Mouse (Mus musculus): ENCODE data around the gene Gpr87. TPM values are rescaled to one million over a fixed set of nuclear protein-coding genes. Genes with fewer than 3 reads are reported as not detected.

Gene Gpr87
- polyA plus RNA-seq, 1 experiment from 2014 or later: not detected

DNA sequence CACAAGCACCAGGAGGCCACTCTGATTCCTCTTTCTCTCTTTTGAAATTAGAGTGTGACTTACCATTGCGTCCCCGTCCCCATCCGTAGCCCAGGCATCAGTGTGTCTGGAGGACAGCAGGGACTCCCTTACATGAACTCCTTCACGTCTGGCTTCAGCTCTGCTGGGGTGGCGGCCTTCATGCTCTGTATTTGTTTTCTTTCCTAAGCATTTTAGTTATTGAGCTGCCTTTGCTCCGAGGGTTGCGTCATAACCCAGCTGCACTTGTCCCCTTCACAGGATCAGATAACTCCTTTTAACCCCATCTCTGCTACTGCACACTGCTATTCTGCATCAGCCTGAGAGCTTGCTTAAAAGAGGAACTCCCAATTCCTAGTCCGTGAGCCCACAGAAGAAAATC, 64.5 kb downstream of the Gpr87 start:
- peaks cover 5 to 20% of the 10 kb centered on the region in 2 experiments; a peak in 3 of 4 replicates for H3K4me1 ChIP-seq (ENCODE audit: control insufficient read depth in 2 of 2, insufficient read depth in 2 of 2, low read length in 2 of 2)
- H3K4me3 ChIP-seq (ENCODE audit: control insufficient read depth in 1 of 2, insufficient read depth in 1 of 2, low read depth in 1 of 2, low read length in 2 of 2): no peak overlapping the region
- no peaks in the 10 kb centered on the region for H3K36me3 ChIP-seq (ENCODE audit: control insufficient read depth, insufficient read depth, low read length)
- no peaks in the 10 kb centered on the region for H3K9me3 ChIP-seq (ENCODE audit: control insufficient read depth, low read length)
- WGBS: 64% methylated on average over 8 of the region's 8 CpGs
- H3K27ac ChIP-seq (replicated peaks in 1 of 2; ENCODE audit: control insufficient read depth in 1 of 2, insufficient read depth in 1 of 2, low read depth in 2 of 2, low read length in 2 of 2): no peak overlapping the region
- H3K9ac ChIP-seq (ENCODE audit: low read length): no peak overlapping the region
- no peaks in the 10 kb centered on the region for H3K27me3 ChIP-seq (ENCODE audit: control insufficient read depth, insufficient read depth, low read length)
- no peak overlapping the region for H3K4me2 ChIP-seq (ENCODE audit: low read length)
- no peak for ATAC-seq (ENCODE audit: insufficient number of reproducible peaks, insufficient read depth, low FRiP score, low read depth)

DNA sequence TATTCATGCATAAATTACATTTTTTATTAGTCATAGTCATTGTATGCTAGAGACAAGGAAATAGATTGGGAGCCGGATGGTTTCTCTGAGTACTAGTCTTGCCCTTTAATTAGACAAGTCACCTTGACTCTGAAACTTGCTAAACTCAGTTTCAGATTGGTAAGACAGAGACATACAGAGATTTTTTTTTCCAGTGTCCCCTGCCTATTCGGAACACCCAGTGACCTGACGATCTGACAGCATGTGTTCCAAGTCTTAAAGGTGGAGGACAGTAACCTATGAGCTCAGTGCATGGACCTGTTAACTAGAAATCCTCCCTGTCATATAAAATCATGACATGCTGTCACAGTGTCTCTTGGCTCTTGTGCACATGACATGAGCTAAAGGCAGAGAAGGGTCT, 65.4 kb downstream of the Gpr87 start:
- no peak overlapping the region for H3K9ac ChIP-seq (ENCODE audit: low read length)
- WGBS: 84% methylated on average over 3 of the region's 3 CpGs
- H3K4me1 ChIP-seq (ENCODE audit: control insufficient read depth in 2 of 2, insufficient read depth in 2 of 2, low read length in 2 of 2): peaks cover 9 to 27% of the 10 kb centered on the region in 2 experiments
- H3K9me3 ChIP-seq (ENCODE audit: control insufficient read depth, low read length): no peaks in the 10 kb centered on the region
- H3K36me3 ChIP-seq (ENCODE audit: control insufficient read depth, insufficient read depth, low read length): no peaks in the 10 kb centered on the region
- ATAC-seq (ENCODE audit: insufficient number of reproducible peaks, insufficient read depth, low FRiP score, low read depth): no peak
- H3K27ac ChIP-seq (replicated peaks in 1 of 2; ENCODE audit: control insufficient read depth in 1 of 2, insufficient read depth in 1 of 2, low read depth in 2 of 2, low read length in 2 of 2): no peak overlapping the region
- no peak overlapping the region for H3K4me3 ChIP-seq (ENCODE audit: control insufficient read depth in 1 of 2, insufficient read depth in 1 of 2, low read depth in 1 of 2, low read length in 2 of 2)
- no peaks in the 10 kb centered on the region for H3K27me3 ChIP-seq (ENCODE audit: control insufficient read depth, insufficient read depth, low read length)
- no peak overlapping the region for H3K4me2 ChIP-seq (ENCODE audit: low read length)

Other genes with a start within 250 kb of the Gpr87 start
- gene Med12l, start 189.3 kb downstream of the Gpr87 start, polyA plus RNA-seq (2014; fragmentation: Nextera tagmentation; extraction: Ambion mirVana): 4.2 and 4.6 TPM in 2 replicates
- gene Gpr171, start 93.3 kb downstream of the Gpr87 start, polyA plus RNA-seq (2014; fragmentation: Nextera tagmentation; extraction: Ambion mirVana): 1.1 and 1.2 TPM in 2 replicates
- gene P2ry14, start 41.5 kb downstream of the Gpr87 start, polyA plus RNA-seq (2014; fragmentation: Nextera tagmentation; extraction: Ambion mirVana): 2.1 and 2.5 TPM in 2 replicates
- gene P2ry13, start 15.8 kb upstream of the Gpr87 start, polyA plus RNA-seq (2014; fragmentation: Nextera tagmentation; extraction: Ambion mirVana): 0.49 and 0.78 TPM in 2 replicates
- gene P2ry12, start 67.8 kb upstream of the Gpr87 start, polyA plus RNA-seq (2014; fragmentation: Nextera tagmentation; extraction: Ambion mirVana): 0.96 and 1.2 TPM in 2 replicates
- gene Igsf10, start 149.3 kb upstream of the Gpr87 start, polyA plus RNA-seq (2014; fragmentation: Nextera tagmentation; extraction: Ambion mirVana): 2.5 and 3.0 TPM in 2 replicates